Mouse (Mus musculus) embryonic facial prominence, embryonic 13.5 days (tissue): ENCODE results near the gene 4933430I17Rik. TPM values are rescaled to one million over a fixed set of nuclear protein-coding genes. Genes with fewer than 3 reads are reported as not detected.

Source experiments
- ATAC-seq: fragments of 200-750 bp; cut with Nextera tagmentation; 2 replicates; pipeline ENCODE4 v1.8.0; 2017; ENCODE audit warnings: low read depth; ENCODE audit not compliant: insufficient number of reproducible peaks, insufficient read depth, low FRiP score, low TSS enrichment
- H3K27ac ChIP-seq: fragments of 300-500 bp; sonication (generic); 2 replicates; pipeline ENCODE4 v1.5.1; 2015; ENCODE audit warnings: moderate library complexity, mild to moderate bottlenecking, inconsistent platforms
- H3K27me3 ChIP-seq: fragments of 300-500 bp; sonication (generic); 2 replicates; pipeline ENCODE4 v1.6.1; 2015; ENCODE audit warnings: mild to moderate bottlenecking, inconsistent platforms
- H3K36me3 ChIP-seq: fragments of 300-500 bp; sonication (generic); 2 replicates; pipeline ENCODE4 v1.6.1; 2015; ENCODE audit warnings: mild to moderate bottlenecking, inconsistent platforms
- H3K4me1 ChIP-seq: fragments of 300-500 bp; sonication (generic); 2 replicates; pipeline ENCODE4 v1.6.1; 2015; ENCODE audit warnings: inconsistent platforms
- H3K4me2 ChIP-seq: fragments of 300-500 bp; sonication (generic); 2 replicates; pipeline ENCODE4 v1.6.1; 2015; ENCODE audit warnings: moderate library complexity, mild to moderate bottlenecking, inconsistent platforms
- H3K4me3 ChIP-seq: fragments of 300-500 bp; sonication (generic); 2 replicates; pipeline ENCODE4 v1.5.1; 2015; ENCODE audit warnings: mild to moderate bottlenecking, inconsistent platforms
- H3K9ac ChIP-seq: fragments of 300-500 bp; sonication (generic); 2 replicates; pipeline ENCODE4 v1.6.1; 2015; ENCODE audit warnings: mild to moderate bottlenecking, inconsistent platforms
- H3K9me3 ChIP-seq: fragments of 300-500 bp; sonication (generic); 2 replicates; pipeline ENCODE4 v1.6.1; 2016; ENCODE audit warnings: inconsistent platforms
- WGBS: fragments of 180-500 bp; shearing (Covaris S2); methylation state at CpG from one replicate; pipeline ENCODE4 v1.1.7; 2015; ENCODE audit warnings: mixed read lengths; 5-methylcytosine and 5-hydroxymethylcytosine counted together
- polyA plus RNA-seq: library from polyadenylated mRNA; unstranded; fragments of >200 nt; fragmentation: Nextera tagmentation; extraction: Ambion mirVana; gene quantifications from 2 replicates; pipeline ENCODE4 v1.2.1, GENCODE M21; 2015

The 4933430I17Rik gene
- polyA plus RNA-seq, 1 experiment from 2014 or later, result 0.49 TPM

- Histone ChIP-seq H3K4me2 (no peak overlapping the region), H3K4me3 (no peak overlapping the region), H3K9me3 (no peaks in the 10 kb centered on the region), H3K27me3 (no peaks in the 10 kb centered on the region), H3K4me1 (peaks cover 2% of the 10 kb centered on the region), H3K27ac (no peak overlapping the region), H3K9ac (no peak overlapping the region), H3K36me3 (peaks cover 67% of the 10 kb centered on the region)
- WGBS, result 96% methylated on average over 5 of the region's 5 CpGs
- no peak for ATAC-seq
These were observed 16.3 kb upstream of the 4933430I17Rik start for GRCm38 (mm10) chr4:62508839-62509238.

GRCm38 (mm10) chr4:62509946-62510345 is 15.2 kb upstream of the 4933430I17Rik start:
- no peak for ATAC-seq
- Histone ChIP-seq H3K4me3 (no peak overlapping the region), H3K4me2 (no peak overlapping the region), H3K4me1 (peaks cover 7% of the 10 kb centered on the region), H3K27ac (no peak overlapping the region), H3K9me3 (no peaks in the 10 kb centered on the region), H3K9ac (no peak overlapping the region), H3K27me3 (no peaks in the 10 kb centered on the region), H3K36me3 (peaks cover 71% of the 10 kb centered on the region)
- WGBS, result 92% methylated on average over 11 of the region's 11 CpGs

DNA sequence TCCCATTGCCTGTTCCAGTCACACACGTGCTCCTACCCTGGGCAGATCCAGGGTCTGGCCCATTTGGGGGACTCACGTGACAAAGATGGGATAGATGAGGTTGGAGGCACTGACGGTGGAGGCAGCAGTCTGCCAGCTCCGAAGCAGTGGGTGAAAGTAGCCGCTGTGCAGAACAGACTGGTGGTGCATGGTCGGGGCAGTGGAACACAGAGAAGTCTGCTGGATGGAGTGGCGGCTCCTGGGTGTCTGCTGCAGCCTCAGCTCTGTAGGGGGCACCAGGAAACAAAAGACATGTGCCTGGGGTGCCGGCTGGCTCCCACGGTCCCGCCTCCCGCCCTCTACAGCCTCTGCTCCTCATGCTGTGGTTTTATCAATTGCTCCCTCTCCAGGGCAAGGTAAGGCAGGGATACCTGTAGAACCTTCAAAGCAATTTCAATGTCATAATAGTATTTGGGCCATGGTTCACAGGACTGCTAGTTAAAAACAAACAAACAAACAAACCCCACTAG is 11.1 kb upstream of the 4933430I17Rik start:
- Histone ChIP-seq H3K36me3 (peaks cover 52% of the 10 kb centered on the region), H3K4me2 (no peak overlapping the region), H3K27ac (no peak overlapping the region), H3K4me3 (no peak overlapping the region), H3K9ac (no peak overlapping the region), H3K4me1 (peaks cover 46% of the 10 kb centered on the region), H3K27me3 (no peaks in the 10 kb centered on the region), H3K9me3 (no peaks in the 10 kb centered on the region)
- ATAC-seq, result no peak
- WGBS, result 45% methylated on average over 11 of the region's 11 CpGs

DNA sequence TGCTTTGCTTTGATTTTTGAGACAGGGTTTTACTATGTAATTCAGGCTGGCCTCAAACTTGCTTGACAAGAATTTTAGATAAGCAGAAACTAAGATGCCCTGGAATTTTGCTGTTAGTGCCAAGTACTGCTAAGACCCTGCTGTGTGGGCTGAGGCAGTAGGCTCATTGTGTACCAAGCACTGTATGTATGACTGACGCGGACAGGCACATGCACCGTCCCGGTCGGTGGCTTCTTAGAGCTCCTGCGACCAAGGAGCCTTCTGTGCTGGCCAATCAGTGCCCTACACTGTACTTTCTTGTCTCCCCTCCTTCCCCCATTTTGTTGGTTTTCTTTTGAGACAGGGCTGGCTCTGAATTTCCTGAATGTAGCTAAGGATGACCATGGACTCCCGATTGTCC is 10.2 kb upstream of the 4933430I17Rik start:
- 0 out of 2 replicates have a peak overlapping the region, but pooled peaks have one; percentile 29 for H3K27ac ChIP-seq
- no peaks in the 10 kb centered on the region for H3K27me3 ChIP-seq
- H3K9ac ChIP-seq, result no peak overlapping the region
- ATAC-seq, result no peak
- WGBS, result 77% methylated on average over 7 of the region's 7 CpGs
- no peak overlapping the region for H3K4me3 ChIP-seq
- H3K4me2 ChIP-seq, result no peak overlapping the region
- peaks cover 50% of the 10 kb centered on the region for H3K4me1 ChIP-seq
- H3K36me3 ChIP-seq, result peaks cover 42% of the 10 kb centered on the region
- no peaks in the 10 kb centered on the region for H3K9me3 ChIP-seq

DNA sequence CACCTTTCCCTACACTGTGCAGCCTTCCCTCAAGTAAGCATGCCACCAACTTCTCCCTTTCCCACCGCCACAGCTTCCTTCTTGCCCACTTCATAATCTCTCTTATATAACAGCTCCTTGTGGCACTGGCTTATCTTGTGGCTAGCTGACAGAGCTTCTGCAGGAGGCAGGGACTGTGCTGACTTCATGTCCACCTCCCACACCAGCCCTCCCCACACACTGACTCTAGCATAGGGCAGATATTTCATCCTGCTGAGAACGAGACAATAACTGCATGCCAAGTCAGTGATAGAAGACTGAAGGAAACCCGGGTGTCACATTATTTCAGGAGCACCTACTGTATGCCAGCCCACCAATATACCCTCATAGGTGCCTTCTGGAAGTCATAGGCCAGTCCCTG is 9.7 kb upstream of the 4933430I17Rik start:
- Histone ChIP-seq H3K27me3 (no peaks in the 10 kb centered on the region), H3K9ac (no peak overlapping the region), H3K36me3 (peaks cover 38% of the 10 kb centered on the region), H3K4me1 (peaks cover 50% of the 10 kb centered on the region), H3K9me3 (no peaks in the 10 kb centered on the region), H3K27ac (peak overlapping the region; percentile 29; the same call in 1 of the 2 replicates), H3K4me3 (no peak overlapping the region), H3K4me2 (no peak overlapping the region)
- WGBS, result 84% methylated on average over 3 of the region's 3 CpGs
- no peak for ATAC-seq

DNA sequence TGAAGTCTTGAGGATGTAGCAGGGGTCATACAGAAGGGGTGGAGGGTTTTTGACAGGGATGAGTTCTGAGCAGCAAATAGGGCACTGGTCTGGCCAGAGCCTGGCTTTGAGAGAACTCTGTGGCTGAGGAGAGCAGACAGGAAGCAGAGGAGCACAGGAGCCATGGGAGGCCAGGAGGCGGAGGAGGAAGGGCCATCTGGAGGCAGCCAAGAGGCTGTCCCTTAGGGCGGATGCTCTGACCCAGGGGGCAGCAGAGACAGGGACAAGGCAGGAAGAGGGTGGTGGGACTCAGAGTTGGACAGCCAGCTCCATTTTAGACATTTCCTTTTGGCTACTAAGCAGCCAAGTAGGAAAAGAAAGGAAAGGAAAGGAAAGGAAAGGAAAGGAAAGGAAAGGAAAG is 9.1 kb upstream of the 4933430I17Rik start:
- no peak overlapping the region for H3K4me2 ChIP-seq
- no peaks in the 10 kb centered on the region for H3K27me3 ChIP-seq
- peaks cover 50% of the 10 kb centered on the region for H3K4me1 ChIP-seq
- ATAC-seq, result no peak
- peak overlapping the region; percentile 56; the same call in 1 of the 2 replicates for H3K27ac ChIP-seq
- 36% methylated on average over 2 of the region's 2 CpGs for WGBS
- H3K9ac ChIP-seq, result no peak overlapping the region
- peaks cover 32% of the 10 kb centered on the region for H3K36me3 ChIP-seq
- H3K9me3 ChIP-seq, result no peaks in the 10 kb centered on the region
- H3K4me3 ChIP-seq, result no peak overlapping the region

DNA sequence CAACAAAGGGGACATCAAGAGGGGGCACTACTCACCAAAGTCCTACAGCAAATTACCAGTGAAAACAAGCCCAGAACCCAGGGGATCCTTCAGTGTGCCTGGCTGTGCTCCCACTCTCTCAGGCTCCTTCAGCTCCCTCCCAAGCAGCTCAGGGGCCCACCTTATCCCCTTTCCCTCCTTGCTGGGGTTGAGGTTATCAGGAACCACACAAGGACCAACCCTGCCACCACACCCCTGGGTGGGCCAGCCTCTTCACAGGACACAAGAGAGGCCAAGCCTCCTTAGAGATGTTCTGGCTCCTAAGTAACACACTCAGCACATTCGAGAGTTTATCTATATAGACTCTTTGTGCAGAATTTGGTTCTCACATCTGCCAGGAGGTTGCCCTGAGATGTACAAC is 8.6 kb upstream of the 4933430I17Rik start:
- peaks cover 27% of the 10 kb centered on the region for H3K36me3 ChIP-seq
- H3K27me3 ChIP-seq, result no peaks in the 10 kb centered on the region
- no peak overlapping the region for H3K4me3 ChIP-seq
- no peak overlapping the region for H3K9ac ChIP-seq
- no peaks in the 10 kb centered on the region for H3K9me3 ChIP-seq
- peaks cover 50% of the 10 kb centered on the region for H3K4me1 ChIP-seq
- peak overlapping the region; percentile 56; the same call in 1 of the 2 replicates for H3K27ac ChIP-seq
- H3K4me2 ChIP-seq, result no peak overlapping the region
- ATAC-seq, result no peak
- WGBS, result 87% methylated on average over 1 of the region's 1 CpGs

GRCm38 (mm10) chr4:62517046-62517445 is 8.1 kb upstream of the 4933430I17Rik start:
- Histone ChIP-seq H3K4me1 (peaks cover 50% of the 10 kb centered on the region), H3K9me3 (no peaks in the 10 kb centered on the region), H3K27me3 (no peaks in the 10 kb centered on the region), H3K36me3 (peaks cover 22% of the 10 kb centered on the region), H3K4me3 (no peak overlapping the region), H3K4me2 (0 out of 2 replicates have a peak overlapping the region, but pooled peaks have one; percentile 82), H3K9ac (no peak overlapping the region), H3K27ac (no peak overlapping the region)
- ATAC-seq, result no peak
- WGBS, result 85% methylated on average over 8 of the region's 8 CpGs

- Histone ChIP-seq H3K27ac (0 out of 2 replicates have a peak overlapping the region, but pooled peaks have one; percentile 35), H3K36me3 (peaks cover 21% of the 10 kb centered on the region), H3K4me2 (peak overlapping the region; percentile 82), H3K4me3 (peak overlapping the region; percentile 80), H3K9ac (peak overlapping the region; percentile 85), H3K27me3 (no peaks in the 10 kb centered on the region), H3K4me1 (peaks cover 50% of the 10 kb centered on the region), H3K9me3 (no peaks in the 10 kb centered on the region)
- WGBS, result 44% methylated on average over 10 of the region's 10 CpGs
- ATAC-seq, result no peak
These were observed 7.4 kb upstream of the 4933430I17Rik start for GRCm38 (mm10) chr4:62517538-62518415.

- peak overlapping the region; percentile 83 for H3K27ac ChIP-seq
- H3K4me2 ChIP-seq, result peak overlapping the region; percentile 82
- 37% methylated on average over 13 of the region's 13 CpGs for WGBS
- peaks cover 50% of the 10 kb centered on the region for H3K4me1 ChIP-seq
- H3K36me3 ChIP-seq, result peaks cover 17% of the 10 kb centered on the region
- no peaks in the 10 kb centered on the region for H3K9me3 ChIP-seq
- H3K9ac ChIP-seq, result peak overlapping the region; percentile 85
- peak overlapping the region; percentile 80 for H3K4me3 ChIP-seq
- ATAC-seq, result no peak
- H3K27me3 ChIP-seq, result no peaks in the 10 kb centered on the region
These were observed 6.6 kb upstream of the 4933430I17Rik start for GRCm38 (mm10) chr4:62518416-62519121.

- 2% methylated on average over 26 of the region's 26 CpGs for WGBS
- H3K36me3 ChIP-seq, result peaks cover 10% of the 10 kb centered on the region
- peak overlapping the region; percentile 82 for H3K4me2 ChIP-seq
- H3K27ac ChIP-seq, result peak overlapping the region; percentile 83
- H3K4me3 ChIP-seq, result peak overlapping the region; percentile 80
- ATAC-seq, result peak; percentile 60; the same call in 1 of the 2 replicates
- H3K9me3 ChIP-seq, result no peaks in the 10 kb centered on the region
- H3K9ac ChIP-seq, result peak overlapping the region; percentile 85
- H3K4me1 ChIP-seq, result peaks cover 50% of the 10 kb centered on the region
- H3K27me3 ChIP-seq, result no peaks in the 10 kb centered on the region
These were observed 5.9 kb upstream of the 4933430I17Rik start for GRCm38 (mm10) chr4:62519122-62519848.
